Mouse (Mus musculus) embryonic fibroblast, embryonic 13.5 days (primary cell): ENCODE data around the gene Akap2.

ENCODE experiments used
- CTCF ChIP-seq: IDR thresholded peaks from 2 replicates; pipeline ENCODE4 v1.5.1; 2011; ENCODE audit warnings: mild to moderate bottlenecking, control low read depth, low read length, moderate library complexity, borderline replicate concordance; ENCODE audit not compliant: insufficient read depth
- POLR2A ChIP-seq: IDR thresholded peaks from 2 replicates; pipeline ENCODE4 v1.6.1; 2011; ENCODE audit warnings: low read depth, mild to moderate bottlenecking, control low read depth, low read length, moderate library complexity

DNA sequence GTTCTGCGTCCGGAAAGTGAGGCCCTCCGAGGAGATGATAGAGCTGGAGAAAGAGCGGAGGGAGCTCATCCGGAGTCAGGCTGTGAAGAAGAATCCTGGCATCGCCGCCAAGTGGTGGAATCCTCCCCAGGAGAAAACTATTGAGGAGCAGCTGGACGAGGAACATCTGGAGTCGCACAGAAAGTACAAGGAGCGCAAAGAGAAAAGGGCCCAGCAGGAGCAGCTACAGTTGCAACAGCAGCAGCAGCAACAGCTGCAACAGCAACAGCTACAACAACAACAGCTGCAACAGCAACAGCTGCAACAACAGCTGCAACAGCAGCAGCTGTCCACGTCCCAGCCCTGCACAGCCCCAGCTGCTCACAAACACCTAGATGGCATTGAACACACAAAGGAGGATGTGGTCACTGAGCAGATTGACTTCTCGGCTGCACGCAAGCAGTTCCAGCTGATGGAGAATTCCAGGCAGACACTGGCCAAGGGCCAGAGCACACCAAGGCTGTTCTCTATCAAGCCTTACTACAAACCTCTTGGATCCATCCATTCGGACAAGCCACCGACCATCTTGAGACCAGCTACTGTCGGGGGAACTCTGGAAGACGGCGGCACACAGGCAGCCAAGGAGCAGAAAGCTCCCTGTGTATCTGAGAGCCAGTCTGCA, 138.0 kb downstream of the Akap2 start:
- TF ChIP-seq CTCF (no peak), POLR2A (no peak)
